Mouse (Mus musculus) left cerebral cortex, adult 18-20 months (tissue): ENCODE data around the gene Ints11. TPM values are rescaled to one million over a fixed set of nuclear protein-coding genes. Genes with fewer than 3 reads are reported as not detected.
A peak's percentile ranks its signal among the peaks of the same experiment; 100 is the strongest.

Experiments used
- DNase-seq, 2 experiments: peaks; one replicate each; pipeline ENCODE4 v3.0.0; 2021 to 2022; ENCODE audit warnings: low spot score in 2 of 2, mixed read lengths in 1 of 2
- total RNA-seq, 2 experiments: library from RNA; stranded (reverse); gene quantifications; 2 replicates each; pipeline ENCODE4 v1.2.3; 2021

Gene Ints11
- total RNA-seq, 2 experiments from 2014 or later = 31.7 to 33.9 TPM

DNA sequence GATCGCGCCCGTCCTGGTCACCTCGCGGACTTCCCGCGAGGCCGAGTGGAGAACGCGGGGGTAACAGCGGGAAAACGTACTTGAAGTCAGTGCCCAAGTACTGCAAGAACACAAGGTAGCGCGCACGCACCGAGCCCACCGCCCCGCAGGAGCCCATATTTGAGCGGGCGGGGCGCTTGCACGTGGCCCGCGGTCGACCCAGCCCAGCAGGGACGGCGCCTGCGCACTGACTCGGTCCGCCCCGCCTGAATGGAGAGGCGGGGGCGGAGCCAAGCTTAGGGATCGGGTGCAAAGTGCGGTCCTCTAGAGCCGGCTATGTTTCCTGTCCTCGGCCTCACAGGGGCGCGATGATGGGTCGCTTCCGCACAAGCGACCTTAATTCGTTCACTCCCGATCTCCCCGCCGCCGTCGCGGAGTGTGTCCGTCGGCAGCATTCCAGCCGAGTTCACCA is 22.2 kb downstream of the Ints11 start, which contains the start of the genes Pusl1 and Acap3:
Gene Pusl1, minus strand, starts transcription at position 231 of the 451 bp plus-strand sequence.
Gene Acap3, plus strand, starts transcription at position 272 of the 451 bp plus-strand sequence.
- peak; percentile 96 to 97 for DNase-seq

- peak; percentile 76 to 87 for DNase-seq
Measured at GRCm38 (mm10) chr4:155892017-155892416, 22.7 kb downstream of the Ints11 start.

DNA sequence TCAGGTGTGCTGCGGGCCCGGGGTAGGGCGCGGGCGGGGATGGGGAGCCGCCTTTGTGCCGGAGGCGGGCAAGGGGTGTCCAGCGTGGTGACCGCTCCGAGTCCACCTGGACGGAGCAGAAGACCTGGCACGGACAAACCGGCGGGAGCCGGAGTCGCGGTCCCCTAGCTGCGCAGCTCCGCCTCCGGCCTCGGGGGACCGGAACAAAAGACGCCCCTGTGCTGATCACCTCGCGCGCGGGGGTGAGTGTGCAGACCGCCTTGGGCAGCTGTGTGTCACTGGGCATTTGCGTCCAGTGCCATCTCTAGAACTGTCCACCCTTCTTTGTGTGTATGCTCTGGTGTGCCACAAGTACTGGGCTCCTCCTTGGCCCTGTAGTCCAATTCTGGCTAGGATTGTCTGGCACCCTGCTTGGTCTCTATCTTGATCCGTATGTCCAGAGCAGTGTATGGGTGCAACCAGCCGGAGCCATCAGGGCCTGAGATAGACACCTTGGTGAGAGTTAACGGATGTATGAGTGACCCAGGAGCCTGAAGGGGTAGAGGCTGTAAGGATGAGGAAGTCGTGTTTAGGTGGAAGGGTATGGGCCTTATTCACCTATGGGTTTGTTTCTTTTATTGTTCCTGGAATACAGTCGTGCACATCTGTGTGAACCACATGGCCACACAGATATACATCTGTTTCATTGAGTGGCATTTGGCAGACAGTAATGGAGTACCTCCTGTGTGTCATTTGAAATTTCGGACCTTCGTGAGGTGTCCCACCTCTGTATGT is 23.3 kb downstream of the Ints11 start:
- peak; percentile 42 to 43 for DNase-seq

DNA sequence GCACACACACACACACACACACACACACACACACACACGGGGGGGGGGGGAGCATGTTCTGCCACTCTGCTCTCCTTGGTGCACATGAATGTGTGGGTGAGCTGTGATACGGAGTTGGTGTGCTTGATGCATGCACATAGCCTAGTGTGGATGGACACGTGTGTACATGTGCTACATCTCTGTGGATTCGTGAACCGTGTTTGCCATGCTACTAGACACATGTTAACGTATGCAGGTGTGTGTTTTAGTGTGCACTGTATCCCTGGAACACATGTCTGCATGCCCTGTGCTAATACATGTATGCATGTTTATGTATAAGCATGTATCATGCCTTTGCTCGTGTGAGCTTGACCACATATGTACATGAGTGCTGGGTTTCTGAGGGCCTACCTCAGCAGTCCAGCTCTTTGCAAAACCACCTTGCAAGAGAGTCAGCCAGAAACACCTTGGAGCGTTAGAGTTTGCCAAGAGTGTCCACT is 23.9 kb downstream of the Ints11 start:
- peak; percentile 0 to 1 for DNase-seq

GRCm38 (mm10) chr4:155894311-155894881 is 25.1 kb downstream of the Ints11 start:
- DNase-seq = peak; percentile 73 to 81

GRCm38 (mm10) chr4:155895216-155895615 is 25.9 kb downstream of the Ints11 start:
- peak; percentile 79 to 81 for DNase-seq

GRCm38 (mm10) chr4:155895826-155896225 is 26.5 kb downstream of the Ints11 start:
- peak in 1 of 2 experiments; percentile 0 for DNase-seq

GRCm38 (mm10) chr4:155896461-155896860 is 27.1 kb downstream of the Ints11 start:
- DNase-seq = peak in 1 of 2 experiments; percentile 1

GRCm38 (mm10) chr4:155898318-155898717 is 29.0 kb downstream of the Ints11 start:
- DNase-seq = no peak

DNA sequence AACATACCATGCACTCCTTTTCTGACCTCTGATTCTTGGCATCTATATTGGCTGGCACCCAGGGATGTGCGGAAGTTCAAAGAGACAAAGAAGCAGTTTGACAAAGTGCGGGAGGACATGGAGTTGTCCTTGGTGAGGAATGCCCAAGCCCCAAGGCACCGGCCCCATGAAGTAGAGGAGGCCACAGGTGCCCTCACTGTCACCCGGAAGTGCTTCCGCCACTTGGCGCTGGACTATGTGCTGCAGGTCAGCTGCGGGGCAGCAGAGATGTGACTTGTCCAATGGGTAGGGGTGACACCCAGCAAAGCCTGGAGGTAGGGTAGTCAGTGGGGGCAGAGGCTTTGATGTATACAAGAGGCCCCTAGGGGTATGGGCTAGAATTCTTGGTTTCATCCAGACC is 30.0 kb downstream of the Ints11 start:
- DNase-seq = peak; percentile 0 to 1

DNA sequence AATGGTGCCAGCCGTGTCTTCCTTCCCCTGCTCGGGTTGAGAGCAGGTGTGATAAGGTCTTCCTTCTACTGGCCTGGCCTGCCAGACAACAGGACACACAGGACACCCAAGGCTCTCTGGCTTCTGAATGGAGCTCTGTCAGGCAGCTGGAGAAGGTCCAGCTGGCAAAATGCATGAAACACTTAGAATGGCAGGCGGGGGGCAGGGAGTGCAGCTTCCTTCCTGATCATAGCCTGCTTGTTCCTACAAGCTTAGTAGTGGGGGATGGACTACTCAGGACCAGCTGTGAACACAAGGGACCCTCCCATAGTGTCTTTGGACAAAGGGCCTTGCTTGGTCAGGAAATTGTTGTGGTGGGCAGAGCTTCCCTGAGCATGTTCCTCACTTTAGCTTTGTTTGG is 31.9 kb downstream of the Ints11 start:
- DNase-seq = peak in 1 of 2 experiments; percentile 15

- no peak for DNase-seq
Measured at GRCm38 (mm10) chr4:155903246-155903645, 33.9 kb downstream of the Ints11 start.

GRCm38 (mm10) chr4:155904318-155905102 is 35.2 kb downstream of the Ints11 start:
- peak; percentile 3 to 16 for DNase-seq

DNA sequence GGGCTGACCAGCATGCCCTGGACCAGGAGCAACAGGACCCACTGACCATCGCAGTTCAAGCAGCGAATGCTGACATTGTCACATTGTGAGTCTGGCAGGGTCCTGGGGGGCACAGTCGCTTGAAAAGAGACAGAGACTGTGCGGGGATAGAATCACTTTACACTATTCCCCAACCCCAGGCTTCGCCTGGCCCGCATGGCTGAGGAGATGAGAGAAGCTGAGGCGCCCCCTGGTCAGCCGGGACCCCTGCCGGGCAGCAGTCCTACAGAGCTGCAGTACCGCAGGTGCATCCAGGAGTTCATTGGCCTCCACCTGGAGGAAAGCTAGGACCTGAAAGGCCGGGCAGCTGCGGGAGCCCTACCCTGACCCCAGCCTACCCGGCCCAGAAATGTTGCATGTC is 36.3 kb downstream of the Ints11 start:
- peak in 1 of 2 experiments; percentile 1 for DNase-seq

GRCm38 (mm10) chr4:155906125-155906524 is 36.8 kb downstream of the Ints11 start:
- peak in 1 of 2 experiments; percentile 1 for DNase-seq

DNA sequence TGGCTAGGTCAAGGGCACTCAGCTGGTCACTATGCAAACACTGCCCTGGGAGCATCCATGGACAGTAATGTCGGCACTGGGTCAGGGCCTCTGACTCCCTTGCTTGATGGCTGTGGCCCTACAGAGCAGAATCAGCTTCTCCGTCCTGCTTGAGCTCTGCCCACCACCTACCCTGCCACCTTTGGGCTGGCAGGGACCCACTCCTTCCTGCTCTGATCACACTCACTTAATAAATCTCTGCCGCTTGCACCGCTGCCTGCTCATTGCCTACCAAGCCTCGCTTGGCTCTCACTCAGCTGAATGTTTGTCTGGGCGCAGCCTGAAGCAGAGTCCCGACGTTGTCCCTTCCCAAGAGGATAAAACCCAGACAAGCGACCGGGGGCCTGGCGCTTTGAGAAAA is 37.7 kb downstream of the Ints11 start:
- no peak for DNase-seq

DNA sequence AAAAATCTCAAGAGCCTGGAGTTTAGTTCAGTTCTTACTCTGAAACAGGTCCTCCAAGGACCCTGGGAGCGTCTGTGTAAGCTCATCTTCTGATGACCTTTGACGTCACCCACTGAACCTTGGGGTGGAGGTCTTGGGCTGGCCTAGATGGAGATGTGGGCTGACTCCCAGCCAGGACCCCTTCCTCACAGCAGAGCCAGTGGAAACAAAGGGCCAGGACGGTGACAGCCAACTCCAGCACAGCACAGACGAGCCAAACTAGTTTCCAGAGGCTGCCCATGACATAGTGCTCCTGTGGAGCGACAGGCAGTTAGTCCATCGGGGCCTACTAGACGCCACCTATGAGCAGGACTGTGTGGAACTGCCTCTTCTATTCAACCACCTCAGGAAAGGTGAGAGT is 38.9 kb downstream of the Ints11 start:
- peak; percentile 1 for DNase-seq

DNA sequence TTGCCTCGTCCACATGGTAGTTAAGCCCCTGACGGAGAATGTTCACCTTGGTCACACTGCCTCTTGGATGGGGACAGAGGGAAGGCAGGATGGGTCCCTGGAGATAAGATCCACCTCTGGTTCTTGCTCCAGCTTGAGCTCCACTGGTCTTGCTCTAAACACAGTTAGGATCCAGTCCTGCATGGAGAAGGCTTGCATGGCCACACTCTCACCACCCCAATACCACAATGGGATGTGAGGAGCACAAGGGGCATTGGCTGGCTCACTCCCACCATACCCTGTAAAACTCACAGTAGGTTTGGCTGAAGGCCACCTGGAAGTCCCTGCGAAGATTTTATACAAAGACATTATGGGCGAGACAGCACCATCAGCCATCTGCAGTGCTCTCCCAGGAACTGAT is 39.4 kb downstream of the Ints11 start:
- DNase-seq = no peak

- DNase-seq = no peak
Measured at GRCm38 (mm10) chr4:155932031-155932430, 62.7 kb downstream of the Ints11 start.
